Mouse (Mus musculus) lung, adult 2 months (tissue): ENCODE results near the gene Sez6l.

Experiments
- CTCF ChIP-seq: fragments of 200-500 bp; IDR thresholded peaks from 2 replicates; pipeline ENCODE4 v1.5.1; 2011; ENCODE audit warnings: mild to moderate bottlenecking, low read length, control low read depth; ENCODE audit not compliant: insufficient read depth
- POLR2A ChIP-seq: fragments of 200-500 bp; IDR thresholded peaks from 2 replicates; pipeline ENCODE4 v1.6.1; 2011; ENCODE audit warnings: low read depth, mild to moderate bottlenecking, control low read depth, low read length, borderline replicate concordance; ENCODE audit errors: extremely low read depth

DNA sequence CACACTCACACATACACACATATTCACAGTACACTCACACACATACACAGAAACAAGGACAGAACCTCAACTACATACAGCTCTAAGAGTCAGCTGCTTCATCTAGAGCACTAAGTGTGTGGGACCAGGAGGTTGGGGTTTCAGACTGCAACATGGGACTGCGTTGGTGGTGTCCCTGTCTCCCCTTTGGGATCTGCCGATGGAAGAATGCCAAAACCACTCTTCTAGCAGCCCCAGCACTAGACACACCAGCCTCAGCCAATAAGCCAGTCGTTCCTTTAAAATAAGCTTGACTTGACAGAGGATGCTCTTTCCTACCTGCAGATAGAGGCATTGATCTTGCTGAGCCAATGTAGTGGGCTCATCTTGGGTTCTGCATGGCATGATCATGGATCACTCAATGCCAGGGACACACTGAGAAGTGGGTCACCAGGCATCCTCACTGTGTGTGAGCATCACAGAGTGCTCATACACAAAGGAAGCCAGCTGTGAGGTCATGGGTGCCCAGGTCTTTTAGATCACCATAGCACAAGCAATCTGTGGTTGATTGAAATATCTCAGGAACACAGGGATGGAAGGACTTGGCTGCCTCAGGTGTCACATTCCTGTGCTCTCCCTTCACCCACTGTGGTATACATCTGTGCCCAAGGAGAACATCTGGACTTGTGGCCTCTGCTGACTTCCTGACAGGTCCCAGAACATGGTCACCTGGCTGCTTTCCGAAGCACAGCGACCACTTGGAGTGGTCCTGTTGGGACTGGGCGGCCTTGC is 22.7 kb upstream of the Sez6l start:
- TF ChIP-seq CTCF (no peak), POLR2A (no peak)
